11 mouse cellular contexts compared by ENCODE assay signal in the genomic region with DNA sequence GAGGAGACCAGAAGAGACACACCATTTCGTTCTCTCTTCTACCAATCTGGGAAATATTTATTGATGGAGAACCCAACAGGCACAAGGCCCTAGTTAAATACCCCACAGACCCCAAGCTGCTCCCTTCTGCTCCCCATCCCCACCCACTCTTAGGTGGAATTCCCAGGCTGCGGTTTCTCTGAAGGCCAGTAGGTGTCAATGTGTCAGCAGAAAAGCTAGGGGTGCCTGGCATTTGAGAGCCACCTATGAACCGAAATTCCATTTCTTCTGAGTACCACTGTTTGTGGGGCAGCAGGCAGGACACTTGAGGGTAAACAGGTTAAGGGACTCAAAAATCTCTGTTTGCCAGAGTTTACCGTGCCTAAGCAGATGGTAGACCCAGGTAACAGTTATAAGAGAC. TPM values are rescaled to one million over a fixed set of nuclear protein-coding genes. Genes with fewer than 3 reads are reported as not detected.
DNase-seq lines count a peak whose midpoint lies in the region; ATAC-seq and TF ChIP-seq lines count a peak whose summit lies in the region.
"Had no signal": no experiment of that assay in that cellular context is flagged by ENCODE, and none has a peak within 500 bp of the region (broad histone marks: within the 10 kb centered on the region; RNA-seq: fewer than 3 reads in every experiment).

No protein-coding gene starts in this region.

- no peak overlapping the region for H3K27ac ChIP-seq in lung, embryonic 14.5 days (ENCODE audit: low read depth)
- H3K27ac ChIP-seq: liver, embryonic 13.5 days had no signal

- no peak overlapping the region for H3K4me3 ChIP-seq in lung, embryonic 14.5 days (ENCODE audit: low read depth, low read length)
- H3K4me3 ChIP-seq: heart, embryonic 13.5 days; liver, embryonic 13.5 days had no signal

- H3K4me2 ChIP-seq in lung, embryonic 14.5 days, result no peak overlapping the region
- H3K4me2 ChIP-seq: heart, embryonic 13.5 days; liver, embryonic 13.5 days had no signal

- peaks cover 19% of the 10 kb centered on the region; the same call in 1 of the 2 replicates for H3K27me3 ChIP-seq in lung, embryonic 14.5 days (ENCODE audit: insufficient read depth, low read length)

- H3K9me3 ChIP-seq in lung, embryonic 14.5 days (ENCODE audit: low read depth, low read length), result no peaks in the 10 kb centered on the region
- H3K9me3 ChIP-seq: heart, embryonic 13.5 days; liver, embryonic 13.5 days had no signal

- no peaks in the 10 kb centered on the region for H3K4me1 ChIP-seq in lung, embryonic 14.5 days (ENCODE audit: insufficient read depth)

- DNase-seq in embryo, embryonic 11 days, result peak; percentile 73
- DNase-seq in embryo, embryonic 10.5 days (ENCODE audit: low spot score), result no peak
- peak; percentile 10 to 34 for DNase-seq in layer of hippocampus, adult 18-20 months (ENCODE audit: low spot score in 2 of 2)
- DNase-seq in layer of hippocampus, adult 9-10 months (ENCODE audit: low spot score), result no peak
- DNase-seq in MN1 (ENCODE audit: low spot score), result peak; percentile 40
- DNase-seq in lung, embryonic 14.5 days, result peak; percentile 65
- DNase-seq in gastrocnemius, postnatal 10 days, result no peak
- no peak for DNase-seq in thymus, postnatal 25 days
- DNase-seq: liver, embryonic 13.5 days had no signal

- TF ChIP-seq CTCF in lung, embryonic 14.5 days (IDR thresholded peaks at IDR 0.05; ENCODE audit: low read depth), result peak; percentile 81

- no peak overlapping the region for H3K9ac ChIP-seq in lung, embryonic 14.5 days
- H3K9ac ChIP-seq: liver, embryonic 13.5 days had no signal

- ATAC-seq in lung, embryonic 14.5 days (ENCODE audit: insufficient read depth), result no peak

- WGBS in lung, embryonic 14.5 days, result 44% methylated on average over 4 of the region's 4 CpGs

- no peaks in the 10 kb centered on the region for H3K36me3 ChIP-seq in lung, embryonic 14.5 days (ENCODE audit: insufficient read depth)
- H3K36me3 ChIP-seq: heart, embryonic 13.5 days; liver, embryonic 13.5 days had no signal

RNA-seq across cellular contexts. Expression of gene Ccdc182, which starts 2.2 kb away (rescaled TPM):
- total RNA-seq in layer of hippocampus, adult 18-20 months (2021), result not detected
- polyA plus RNA-seq in lung, embryonic 14.5 days (2014; fragmentation: Nextera tagmentation; extraction: Ambion mirVana), result not detected in 2 replicates
- total RNA-seq in gastrocnemius, postnatal 10 days (2021), result not detected
- total RNA-seq: adrenal gland, postnatal 36 days had no signal
- polyA plus RNA-seq: heart, embryonic 13.5 days; liver, embryonic 13.5 days had no signal

Comparison
In these comparisons a context has a peak if more than half of its experiments do, and no peak if none do; other contexts are left out.
1. DNase-seq: peak in embryo, embryonic 11 days (single experiment), layer of hippocampus, adult 18-20 months (2 of 2), MN1 (single experiment) and lung, embryonic 14.5 days (single experiment); none in embryo, embryonic 10.5 days (single experiment), layer of hippocampus, adult 9-10 months (single experiment), gastrocnemius, postnatal 10 days (single experiment) and thymus, postnatal 25 days (single experiment).